Mouse (Mus musculus) kidney, embryonic 14.5 days (tissue): ENCODE measurements at regions not wholly inside any gene's neighbourhood (a gene's known extent, or its start where the extent isn't known, plus 50 kb on each side); places are given as distances from the start of the nearest gene placed in this dataset.

Experiments used
- ATAC-seq: fragments of 200-750 bp; cut with Nextera tagmentation; 2 replicates; pipeline ENCODE4 v1.8.0; 2017; ENCODE audit warnings: moderate number of reproducible peaks, mild to moderate bottlenecking, moderate TSS enrichment, moderate library complexity; ENCODE audit not compliant: low FRiP score, low TSS enrichment
- H3K27ac ChIP-seq: fragments of 300-500 bp; sonication (generic); 2 replicates; pipeline ENCODE4 v1.5.1; 2014; ENCODE audit warnings: low read depth, mild to moderate bottlenecking, low read length, moderate library complexity, mixed read lengths
- H3K27me3 ChIP-seq: fragments of 300-500 bp; sonication (generic); 2 replicates; pipeline ENCODE4 v1.6.1; 2014; ENCODE audit warnings: mild to moderate bottlenecking, low read length; ENCODE audit not compliant: control insufficient read depth, insufficient read depth
- H3K36me3 ChIP-seq: fragments of 300-500 bp; sonication (generic); 2 replicates; pipeline ENCODE4 v1.6.1; 2014; ENCODE audit warnings: low read length, mixed read lengths; ENCODE audit not compliant: control insufficient read depth, insufficient read depth
- H3K4me1 ChIP-seq: fragments of 300-500 bp; sonication (generic); 2 replicates; pipeline ENCODE4 v1.6.1; 2014; ENCODE audit warnings: low read length, mixed read lengths; ENCODE audit not compliant: control insufficient read depth, insufficient read depth
- H3K4me2 ChIP-seq: fragments of 300-500 bp; sonication (generic); replicated peaks from 2 replicates; pipeline ENCODE4 v1.6.1; 2014; ENCODE audit warnings: low read depth, mild to moderate bottlenecking, low read length
- H3K4me3 ChIP-seq: fragments of 300-500 bp; sonication (generic); 2 replicates; pipeline ENCODE4 v1.5.1; 2014; ENCODE audit warnings: mild to moderate bottlenecking, low read length
- H3K9ac ChIP-seq: fragments of 300-500 bp; sonication (generic); 2 replicates; pipeline ENCODE4 v1.6.1; 2014; ENCODE audit warnings: low read depth, mild to moderate bottlenecking, low read length, moderate library complexity
- H3K9me3 ChIP-seq: fragments of 300-500 bp; sonication (generic); 2 replicates; pipeline ENCODE4 v1.6.1; 2016; ENCODE audit warnings: low read length; ENCODE audit not compliant: control insufficient read depth
- WGBS: fragments of 180-500 bp; shearing (Covaris S2); extraction: QIAGEN DNeasy Blood & Tissue Kit; methylation state at CpG from one replicate; pipeline ENCODE4 v1.1.7; 2014; 5-methylcytosine and 5-hydroxymethylcytosine counted together

DNA sequence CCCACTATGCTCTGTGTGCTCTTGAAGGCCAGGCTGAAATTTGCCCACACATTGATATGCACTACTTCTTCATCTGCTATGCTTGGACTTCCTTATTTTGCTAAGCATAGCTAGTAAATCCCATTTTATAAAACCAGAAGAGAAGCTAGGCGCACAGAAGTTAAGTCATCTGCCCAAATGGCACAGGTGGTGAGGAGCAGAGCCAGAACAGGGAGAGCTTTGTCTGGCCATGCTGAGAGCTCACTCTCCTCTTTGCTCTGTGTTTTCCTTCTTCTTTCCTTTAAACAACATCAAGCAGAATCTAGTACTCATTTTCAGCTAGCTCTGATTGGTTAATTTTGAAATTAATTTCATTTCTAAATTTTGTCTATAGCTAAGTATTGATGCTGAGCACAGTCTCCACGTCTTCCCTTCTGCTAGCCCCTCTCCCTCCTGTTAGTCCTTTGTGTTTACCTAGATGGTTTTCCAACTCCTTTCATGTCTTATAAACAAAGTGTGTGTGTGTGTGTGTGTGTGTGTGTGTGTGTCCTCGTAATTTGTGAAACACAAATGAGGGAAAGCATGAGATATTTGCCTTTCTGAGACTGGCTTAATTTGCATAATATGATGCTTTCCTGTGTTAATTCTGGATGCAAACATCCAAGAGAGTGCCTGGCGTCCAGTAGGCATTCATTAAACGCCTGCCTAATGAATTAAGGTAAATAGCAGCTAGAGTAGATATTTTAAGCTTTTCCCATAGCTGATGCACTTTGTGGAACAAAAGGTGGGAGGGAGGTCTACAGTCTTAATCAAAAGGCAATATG lies 283.6 kb downstream of the Elavl2 start:
- no peaks in the 10 kb centered on the region for H3K27me3 ChIP-seq
- H3K9ac ChIP-seq: no peak overlapping the region
- H3K9me3 ChIP-seq: no peaks in the 10 kb centered on the region
- H3K27ac ChIP-seq: no peak overlapping the region
- H3K4me3 ChIP-seq: no peak overlapping the region
- 81% methylated on average over 5 of the region's 5 CpGs for WGBS
- no peak overlapping the region for H3K4me2 ChIP-seq
- no peaks in the 10 kb centered on the region for H3K36me3 ChIP-seq
- no peaks in the 10 kb centered on the region for H3K4me1 ChIP-seq
- no peak for ATAC-seq

DNA sequence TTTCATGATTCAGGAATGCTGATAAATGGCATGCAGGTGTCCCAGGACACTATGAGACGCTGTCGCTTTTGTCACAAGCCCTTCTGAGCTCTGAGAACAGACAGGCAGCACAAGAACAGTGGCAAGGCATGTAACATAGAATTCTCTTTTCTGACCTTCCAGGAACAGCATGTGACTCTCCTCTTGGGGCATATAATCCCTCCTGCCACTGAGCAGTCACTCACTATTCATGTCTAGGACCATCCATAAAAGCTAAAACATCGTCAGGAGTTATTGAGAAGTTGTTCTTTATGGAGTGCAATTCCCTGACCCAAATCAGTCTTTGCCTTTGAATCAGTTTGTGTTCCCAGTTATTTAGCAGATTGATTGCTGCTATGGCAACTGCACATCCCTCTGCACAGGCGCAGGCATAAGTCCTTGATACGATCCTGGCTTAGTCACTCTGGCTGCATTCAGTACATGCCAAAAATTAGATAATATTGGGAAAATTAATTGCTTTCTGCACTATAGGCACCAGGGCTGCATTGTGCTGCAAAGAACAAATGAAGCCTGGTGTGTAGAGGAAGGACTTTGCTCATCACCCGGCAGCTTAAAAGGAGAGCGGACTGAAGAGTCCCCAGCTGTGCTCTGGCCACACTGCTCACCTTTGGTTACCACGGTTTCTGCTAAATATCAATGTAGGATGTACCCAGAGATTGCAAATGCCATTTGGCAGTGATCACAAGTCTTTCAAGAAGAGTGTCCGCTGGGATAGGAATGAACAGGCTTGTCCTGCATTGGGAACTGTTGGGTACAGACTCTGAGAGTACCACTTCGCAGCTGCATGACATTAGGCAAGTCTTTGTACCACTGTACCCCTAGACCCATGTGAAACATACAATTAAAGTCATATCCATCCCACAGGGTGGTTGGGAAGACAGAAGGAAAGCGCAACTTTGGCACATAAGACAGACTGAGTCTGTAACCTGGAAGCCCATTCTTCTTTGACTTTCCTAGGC lies 288.6 kb downstream of the Elavl2 start:
- Histone ChIP-seq H3K4me2 (no peak overlapping the region), H3K36me3 (no peaks in the 10 kb centered on the region), H3K9ac (no peak overlapping the region), H3K4me3 (no peak overlapping the region), H3K27me3 (no peaks in the 10 kb centered on the region), H3K4me1 (no peaks in the 10 kb centered on the region), H3K27ac (no peak overlapping the region), H3K9me3 (no peaks in the 10 kb centered on the region)
- no peak for ATAC-seq
- 89% methylated on average over 11 of the region's 11 CpGs for WGBS

- Histone ChIP-seq H3K9me3 (no peaks in the 10 kb centered on the region), H3K4me2 (no peak overlapping the region), H3K4me3 (no peak overlapping the region), H3K27ac (no peak overlapping the region), H3K27me3 (no peaks in the 10 kb centered on the region), H3K36me3 (no peaks in the 10 kb centered on the region), H3K4me1 (no peaks in the 10 kb centered on the region), H3K9ac (no peak overlapping the region)
- no peak for ATAC-seq
Measured at GRCm38 (mm10) chr4:91096086-91096485, 304.5 kb downstream of the Elavl2 start.

DNA sequence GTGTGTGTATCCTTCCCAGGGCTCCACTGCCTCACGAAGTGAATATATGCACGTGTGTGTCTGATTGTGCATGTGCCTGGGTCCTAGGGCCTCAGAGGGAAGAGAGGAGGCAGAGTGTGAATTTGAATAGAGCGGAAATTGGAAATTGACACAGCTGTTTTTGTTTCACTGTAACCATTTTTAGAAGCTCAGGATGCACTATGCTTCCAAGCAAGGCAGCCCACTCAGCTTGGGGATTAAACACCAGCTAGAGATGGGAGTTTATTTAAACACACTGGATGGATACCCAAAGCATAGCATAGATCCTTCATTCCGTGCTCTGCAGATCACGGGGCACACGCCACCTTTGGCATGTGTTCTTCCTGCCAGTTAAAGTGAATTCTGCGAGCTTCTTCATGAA lies 306.2 kb downstream of the Elavl2 start:
- Histone ChIP-seq H3K9ac (no peak overlapping the region), H3K27ac (no peak overlapping the region), H3K36me3 (no peaks in the 10 kb centered on the region), H3K4me2 (no peak overlapping the region), H3K27me3 (no peaks in the 10 kb centered on the region), H3K9me3 (no peaks in the 10 kb centered on the region), H3K4me1 (no peaks in the 10 kb centered on the region), H3K4me3 (no peak overlapping the region)
- 80% methylated on average over 7 of the region's 7 CpGs for WGBS
- ATAC-seq: no peak

GRCm38 (mm10) chr4:91093885-91094284 lies 306.7 kb downstream of the Elavl2 start:
- no peak for ATAC-seq

DNA sequence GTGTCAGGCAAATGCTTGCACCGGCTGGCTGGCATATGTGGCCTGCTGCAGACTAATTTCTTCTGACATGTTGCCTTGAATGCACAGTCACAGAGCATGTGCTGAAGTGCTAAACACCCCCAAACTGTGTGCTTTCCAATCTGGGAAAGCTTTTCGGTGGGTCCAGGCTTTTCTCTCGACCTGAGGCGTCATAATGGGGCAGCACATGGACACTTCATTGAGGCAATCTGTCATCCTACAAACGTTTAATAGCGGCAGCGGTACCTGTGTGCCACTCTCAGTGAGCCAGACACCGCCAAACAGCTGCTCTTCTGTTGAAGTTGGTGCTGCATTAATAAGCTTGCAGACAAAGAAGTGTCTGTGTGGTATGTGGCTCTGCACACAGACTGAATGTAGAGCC lies 308.3 kb downstream of the Elavl2 start:
- Histone ChIP-seq H3K4me2 (no peak overlapping the region), H3K4me3 (no peak overlapping the region), H3K36me3 (no peaks in the 10 kb centered on the region), H3K9me3 (no peaks in the 10 kb centered on the region), H3K27ac (no peak overlapping the region), H3K27me3 (no peaks in the 10 kb centered on the region), H3K9ac (no peak overlapping the region), H3K4me1 (no peaks in the 10 kb centered on the region)
- no peak for ATAC-seq
- 85% methylated on average over 8 of the region's 8 CpGs for WGBS

More at GRCm38 (mm10) chr4:91093885-91094284, 306.7 kb downstream of the Elavl2 start:
- Histone ChIP-seq H3K36me3 (no peaks in the 10 kb centered on the region), H3K27ac (no peak overlapping the region), H3K27me3 (no peaks in the 10 kb centered on the region), H3K4me3 (no peak overlapping the region), H3K4me2 (no peak overlapping the region), H3K9me3 (no peaks in the 10 kb centered on the region), H3K9ac (no peak overlapping the region), H3K4me1 (no peaks in the 10 kb centered on the region)
- 89% methylated on average over 4 of the region's 4 CpGs for WGBS

DNA sequence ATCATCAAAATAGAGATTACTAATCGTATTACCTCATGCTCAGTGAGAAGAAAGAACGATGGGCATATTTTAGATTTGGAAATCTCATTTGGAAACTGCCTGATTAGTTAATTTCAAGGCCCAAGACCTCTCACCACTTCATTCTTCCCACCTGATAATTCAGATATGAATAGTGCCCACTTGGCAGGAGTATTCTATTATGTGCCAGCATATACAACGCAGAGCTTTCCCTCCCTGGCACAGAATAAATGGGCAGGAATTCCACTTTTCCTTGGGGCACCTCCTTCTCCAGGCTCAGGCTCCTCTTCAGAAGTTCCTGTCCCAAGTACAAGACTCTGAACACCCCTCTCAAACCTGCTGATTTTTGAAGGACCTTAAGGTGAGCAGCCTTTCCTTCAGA lies 308.7 kb downstream of the Elavl2 start:
- no peak for ATAC-seq
- Histone ChIP-seq H3K9me3 (no peaks in the 10 kb centered on the region), H3K27me3 (no peaks in the 10 kb centered on the region), H3K4me2 (no peak overlapping the region), H3K9ac (no peak overlapping the region), H3K4me1 (no peaks in the 10 kb centered on the region), H3K27ac (no peak overlapping the region), H3K36me3 (no peaks in the 10 kb centered on the region), H3K4me3 (no peak overlapping the region)
- WGBS: 96% methylated on average over 3 of the region's 3 CpGs

DNA sequence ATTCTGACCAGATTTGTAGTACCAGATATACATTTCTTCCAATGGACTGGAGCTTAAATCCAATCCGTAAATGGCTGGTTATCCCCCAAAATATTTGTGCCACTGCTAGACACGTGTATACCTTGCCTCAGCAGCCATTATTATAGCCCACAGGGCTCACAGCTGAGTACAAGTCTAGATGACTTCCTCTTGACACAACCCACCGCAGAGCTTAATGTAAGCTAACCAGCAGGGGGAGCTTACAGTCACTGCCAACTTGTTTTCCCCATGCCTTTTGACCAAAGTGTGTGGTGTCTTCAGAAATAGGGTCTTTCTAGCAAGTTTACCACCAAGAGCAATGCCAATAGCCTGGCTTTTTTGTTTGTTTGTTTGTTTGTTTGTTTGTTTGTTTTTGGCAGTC lies 316.6 kb downstream of the Elavl2 start:
- H3K27me3 ChIP-seq: no peaks in the 10 kb centered on the region
- H3K36me3 ChIP-seq: no peaks in the 10 kb centered on the region
- no peak overlapping the region for H3K4me2 ChIP-seq
- ATAC-seq: no peak
- WGBS: 57% methylated on average over 3 of the region's 3 CpGs
- H3K9me3 ChIP-seq: no peaks in the 10 kb centered on the region
- H3K4me3 ChIP-seq: no peak overlapping the region
- H3K4me1 ChIP-seq: no peaks in the 10 kb centered on the region
- H3K9ac ChIP-seq: no peak overlapping the region
- H3K27ac ChIP-seq: no peak overlapping the region

GRCm38 (mm10) chr4:91081447-91081846 lies 319.1 kb downstream of the Elavl2 start:
- no peak for ATAC-seq
- 80% methylated on average over 4 of the region's 4 CpGs for WGBS

More at GRCm38 (mm10) chr4:91081447-91081846, 319.1 kb downstream of the Elavl2 start:
- Histone ChIP-seq H3K9me3 (no peaks in the 10 kb centered on the region), H3K9ac (no peak overlapping the region), H3K4me3 (no peak overlapping the region), H3K4me2 (no peak overlapping the region), H3K4me1 (no peaks in the 10 kb centered on the region), H3K27me3 (no peaks in the 10 kb centered on the region), H3K27ac (no peak overlapping the region), H3K36me3 (no peaks in the 10 kb centered on the region)
